Mouse (Mus musculus) CD4-positive helper T cell, adult 2 months (primary cell): ENCODE data around the gene Gpx1.
"Not testable (repeated sequence)": the region's sequence is repeated elsewhere in the genome, so short reads cannot be mapped to it uniquely, and the experiment has no call there.

Experiments
- DNase-seq: peaks from one replicate; pipeline ENCODE4 v3.0.0-alpha.2; 2012; ENCODE audit warnings: low read depth, missing footprints, low spot score

The Gpx1 gene

GRCm38 (mm10) chr9:108338886-108339781, at the start of gene Gpx1:
TSS of gene Gpx1 (plus strand) at chr9:108338903.
- peak; percentile 93 for DNase-seq

- no peak for DNase-seq
These were observed 49.4 kb upstream of the Gpx1 start for GRCm38 (mm10) chr9:108289347-108289746.

- DNase-seq: peak; percentile 95
These were observed 48.5 kb upstream of the Gpx1 start, which contains the start of gene Nicn1 for GRCm38 (mm10) chr9:108290016-108290750. TSS of gene Nicn1 (plus strand) at chr9:108290429.

GRCm38 (mm10) chr9:108290773-108291172, 47.9 kb upstream of the Gpx1 start:
- no peak for DNase-seq

- DNase-seq: no peak
These were observed 42.0 kb upstream of the Gpx1 start, which contains the start of gene Amt for GRCm38 (mm10) chr9:108296453-108297355. TSS of gene Amt (plus strand) at chr9:108296853.

GRCm38 (mm10) chr9:108301853-108302252, 36.9 kb upstream of the Gpx1 start:
- no peak for DNase-seq

GRCm38 (mm10) chr9:108304716-108305115, 34.0 kb upstream of the Gpx1 start:
- no peak for DNase-seq

- DNase-seq: peak; percentile 21
These were observed 33.5 kb upstream of the Gpx1 start for GRCm38 (mm10) chr9:108305170-108305569.

- peak; percentile 100 for DNase-seq
These were observed 32.8 kb upstream of the Gpx1 start, which contains the start of the genes Rhoa and Tcta for GRCm38 (mm10) chr9:108305629-108306520. TSS of gene Rhoa (plus strand) at chr9:108306129. TSS of gene Tcta (minus strand) at chr9:108306160.

GRCm38 (mm10) chr9:108306571-108306980, 32.1 kb upstream of the Gpx1 start:
- DNase-seq: peak; percentile 89

- DNase-seq: peak; percentile 52
These were observed 31.5 kb upstream of the Gpx1 start for GRCm38 (mm10) chr9:108307021-108307807.

- DNase-seq: no peak
These were observed 30.6 kb upstream of the Gpx1 start for GRCm38 (mm10) chr9:108308141-108308540.

- peak; percentile 19 for DNase-seq
These were observed 21.1 kb upstream of the Gpx1 start for GRCm38 (mm10) chr9:108317572-108317971.

- DNase-seq: no peak
These were observed 20.2 kb upstream of the Gpx1 start for GRCm38 (mm10) chr9:108318462-108318861.

GRCm38 (mm10) chr9:108322054-108322453, 16.6 kb upstream of the Gpx1 start:
- not testable (repeated sequence) for DNase-seq

- no peak for DNase-seq
These were observed 13.9 kb upstream of the Gpx1 start for GRCm38 (mm10) chr9:108324784-108325183.

GRCm38 (mm10) chr9:108325811-108326210, 12.9 kb upstream of the Gpx1 start:
- DNase-seq: no peak

GRCm38 (mm10) chr9:108337848-108338550, 704 bp upstream of the Gpx1 start:
- no peak for DNase-seq

GRCm38 (mm10) chr9:108338551-108338885, 185 bp upstream of the Gpx1 start:
- no peak for DNase-seq
